Mouse (Mus musculus) common myeloid progenitor, adult 5-6 weeks (primary cell): ENCODE data around the gene Map3k7cl. TPM values are rescaled to one million over a fixed set of nuclear protein-coding genes. Genes with fewer than 3 reads are reported as not detected.

Experiments
- ATAC-seq: replicated peaks from 2 replicates; pipeline ENCODE4 v1.8.0; 2016; ENCODE audit warnings: low read depth, mild to moderate bottlenecking, moderate TSS enrichment, inconsistent platforms; ENCODE audit not compliant: poor library complexity, severe bottlenecking
- total RNA-seq: library from RNA; stranded (forward); fragments of 200-1000, 187-1606 nt; gene quantifications from 2 replicates; pipeline ENCODE4 v1.2.3, GENCODE M21; 2017

The Map3k7cl gene
- total RNA-seq, result not detected in 2 replicates

DNA sequence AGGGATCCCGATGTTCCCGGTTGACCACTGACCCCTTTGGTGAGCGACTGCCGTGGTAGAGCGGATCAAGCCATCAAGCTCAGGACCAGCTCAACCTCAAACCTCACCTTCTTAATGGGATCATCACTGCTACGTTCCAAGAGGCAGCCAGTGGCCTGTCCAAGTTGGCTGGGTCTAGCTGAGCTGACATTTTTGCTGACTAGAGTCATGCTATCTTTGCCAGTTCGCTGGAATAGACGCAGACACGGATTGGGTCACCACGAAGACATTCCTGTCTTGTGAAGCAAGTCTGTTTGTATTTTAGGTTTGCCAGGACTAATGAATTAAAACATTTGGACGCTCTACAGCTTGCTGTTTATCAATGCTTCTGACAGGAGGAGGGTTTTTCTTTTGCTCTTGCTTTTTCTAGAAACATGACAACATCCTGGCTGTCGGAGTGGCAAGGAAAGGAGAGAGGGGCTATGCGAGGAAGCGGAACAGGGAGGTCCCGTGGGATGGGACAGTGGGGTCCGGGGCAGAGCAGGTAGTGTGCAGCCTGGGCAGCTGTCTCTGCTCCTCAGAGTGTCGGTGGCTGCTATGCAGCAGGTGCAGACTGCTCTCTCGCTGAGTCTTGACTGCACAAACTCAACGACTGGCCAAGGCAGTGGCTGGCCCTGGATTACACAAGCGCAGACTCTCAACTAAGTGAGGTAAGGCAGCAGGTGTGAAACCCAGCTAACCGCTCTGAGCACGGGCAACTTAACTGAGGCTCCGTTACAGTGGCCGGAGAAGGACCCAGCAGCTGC is at the start of gene Map3k7cl:
Gene Map3k7cl (plus strand): TSS at position 424 of the 785 bp plus-strand sequence.
- no peak for ATAC-seq

DNA sequence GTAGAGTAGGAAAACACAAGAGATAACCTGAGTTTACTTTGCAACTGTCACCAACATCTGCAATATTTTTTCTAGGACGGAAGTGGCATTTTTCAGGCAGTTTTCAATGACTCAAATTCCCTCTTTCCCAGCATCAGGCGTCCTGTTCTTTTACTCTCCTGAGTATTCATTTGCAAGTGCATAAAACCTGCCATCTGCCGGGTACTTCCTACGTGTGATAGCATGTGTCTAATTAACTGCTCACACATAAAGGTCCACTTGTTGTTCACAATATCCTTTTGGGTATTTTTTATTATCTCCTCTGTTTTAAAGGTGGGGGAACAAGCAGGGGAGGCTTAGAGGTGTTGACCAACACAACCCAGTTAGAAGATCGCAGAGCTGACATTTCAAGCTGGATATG is 41.4 kb upstream of the Map3k7cl start:
- ATAC-seq, result no peak

DNA sequence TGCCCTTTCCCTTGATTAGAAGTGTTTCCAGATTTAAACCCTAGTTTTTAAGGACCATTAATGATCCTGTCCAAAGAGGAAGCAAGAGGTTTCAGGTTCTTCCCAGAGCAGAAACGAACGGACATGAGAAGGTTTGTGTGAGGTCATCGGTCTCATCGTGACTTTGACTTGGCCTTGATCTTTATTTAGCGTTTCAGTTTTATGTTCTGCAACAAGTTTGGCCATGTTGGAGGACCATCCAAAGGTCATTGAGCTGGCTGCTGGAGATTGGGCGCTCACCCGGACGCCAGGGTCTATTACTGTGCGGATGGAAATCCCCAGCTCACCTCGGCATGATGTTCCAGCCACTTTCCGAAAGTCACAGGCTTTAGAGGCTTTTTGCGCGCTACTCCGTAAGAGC is 40.8 kb upstream of the Map3k7cl start:
- no peak for ATAC-seq

DNA sequence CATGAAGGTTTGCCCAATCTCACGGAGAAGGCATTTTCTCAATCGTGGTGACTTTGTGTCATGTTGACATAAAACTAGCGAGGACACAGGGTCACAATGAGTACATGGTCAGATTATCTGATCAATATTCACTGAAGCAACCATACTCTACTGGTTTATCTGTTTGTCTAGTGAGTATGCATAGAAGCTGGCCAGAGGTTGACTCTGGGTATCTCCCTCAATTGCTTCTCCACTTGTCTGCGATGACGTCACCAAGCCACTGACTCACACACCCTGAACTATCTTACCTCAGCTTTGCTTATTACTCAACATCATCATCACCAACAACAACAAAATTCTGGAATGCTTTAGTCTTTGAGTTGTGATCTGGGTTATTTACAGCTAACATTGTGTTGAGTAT is 28.9 kb upstream of the Map3k7cl start:
- ATAC-seq, result no peak

DNA sequence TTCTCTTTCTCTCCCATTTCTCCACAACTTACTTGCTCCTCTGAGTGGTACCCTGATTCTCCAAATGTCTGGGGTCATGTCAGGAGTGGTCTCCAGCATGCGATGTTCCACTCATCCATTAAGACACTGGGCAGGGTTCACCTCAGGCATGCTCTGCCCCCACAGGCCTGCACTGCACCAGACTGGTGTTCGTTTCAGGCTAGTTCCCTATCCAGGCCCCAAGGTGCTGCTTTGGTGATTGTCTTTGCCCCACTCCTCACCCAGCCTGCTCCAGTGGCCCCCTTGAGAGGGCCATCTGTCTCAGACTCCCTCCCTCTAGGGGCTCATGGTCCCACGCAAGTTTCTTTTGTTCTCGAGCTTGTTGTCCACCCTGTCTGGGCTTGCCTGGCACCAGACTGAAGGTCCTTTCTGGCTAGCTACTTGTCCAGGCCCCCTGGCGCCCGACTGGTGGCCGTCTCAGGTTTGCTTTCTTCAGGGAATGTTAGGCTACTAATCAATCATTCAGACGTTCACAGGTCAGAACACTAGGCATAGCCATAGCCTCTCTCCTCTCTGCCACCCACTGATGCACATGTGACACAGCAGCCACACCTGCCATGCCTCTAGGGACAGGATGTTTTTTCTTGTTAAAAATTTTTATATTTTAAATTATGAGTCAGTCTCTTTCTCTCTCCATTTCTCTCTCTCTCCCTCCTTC is 25.4 kb upstream of the Map3k7cl start:
- ATAC-seq, result no peak

DNA sequence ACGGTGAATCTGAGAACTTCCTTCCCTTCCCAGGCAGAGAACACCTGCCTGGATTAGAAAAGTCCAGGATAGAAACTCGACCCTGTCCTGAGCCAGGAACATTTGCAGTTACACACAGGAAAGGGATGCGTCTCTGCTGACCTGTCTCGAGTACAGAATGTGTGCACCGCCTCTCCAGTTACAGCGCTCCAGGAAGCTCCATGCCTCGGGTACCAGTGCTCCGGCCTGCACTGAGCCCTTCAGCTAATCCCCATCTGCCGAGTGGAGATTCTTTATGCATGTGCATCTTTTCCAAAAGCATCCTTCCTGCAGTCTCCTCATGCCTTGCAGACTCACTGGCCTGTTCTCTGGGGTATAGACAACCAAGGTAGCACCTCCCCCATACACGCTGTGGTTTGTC is 24.4 kb upstream of the Map3k7cl start:
- no peak for ATAC-seq

DNA sequence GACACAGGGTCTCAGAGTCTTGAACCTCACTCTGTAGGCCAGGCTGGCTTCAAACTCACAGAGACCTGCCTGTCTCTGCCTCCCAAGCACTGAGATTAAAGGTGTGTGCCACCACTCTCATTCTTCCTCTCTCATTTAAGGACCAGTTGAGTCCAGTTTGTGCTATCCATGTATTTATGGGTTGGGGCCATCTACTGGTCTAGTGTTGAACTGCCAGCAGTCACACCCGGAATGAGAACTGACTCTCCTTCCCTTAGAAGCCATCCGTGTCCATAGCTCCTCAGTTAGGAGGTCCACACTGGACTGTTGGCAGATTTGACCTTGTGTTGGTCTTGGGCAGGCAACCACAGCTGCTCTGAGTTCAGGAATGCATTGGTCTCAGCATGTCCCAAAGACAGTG is 4.8 kb upstream of the Map3k7cl start:
- ATAC-seq, result peak; percentile 95

DNA sequence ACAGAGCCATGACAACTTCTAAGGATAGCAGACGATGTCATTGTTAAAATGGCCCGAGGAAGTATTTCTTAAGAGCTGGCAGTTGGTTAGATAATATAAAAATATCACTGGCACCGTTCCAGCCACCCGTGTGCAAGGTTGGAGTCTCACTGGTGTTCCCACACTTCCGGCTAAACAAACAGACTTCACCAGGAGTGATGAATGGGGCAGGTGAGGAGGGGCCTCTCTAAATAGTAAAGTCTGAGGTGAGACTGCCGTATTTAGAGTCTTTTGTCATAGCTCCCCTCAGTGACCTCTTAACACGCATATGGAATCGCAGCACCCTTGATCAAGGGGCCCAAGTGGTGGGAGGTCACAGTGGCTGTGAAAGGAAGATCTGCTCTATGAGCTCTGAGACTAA is 3.2 kb downstream of the Map3k7cl start:
- ATAC-seq, result no peak

DNA sequence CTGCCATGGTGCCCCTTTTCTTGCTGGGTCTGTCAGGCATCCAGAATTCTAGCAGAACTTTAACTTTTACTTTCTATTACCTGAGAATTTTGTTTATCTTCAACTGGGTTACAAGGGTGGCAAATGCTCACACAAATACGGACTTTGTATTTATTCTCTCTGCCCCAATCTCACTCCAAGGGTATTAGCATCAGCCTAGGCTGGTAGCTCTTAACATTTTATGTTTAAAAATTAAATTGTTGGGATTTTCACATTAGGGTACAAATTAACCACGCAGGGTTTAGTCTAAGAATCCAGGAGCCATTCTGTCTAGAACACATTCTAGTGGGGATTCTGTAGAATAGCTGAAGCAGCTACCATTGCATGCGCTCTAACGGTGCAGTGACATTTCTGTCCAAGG is 8.4 kb downstream of the Map3k7cl start:
- no peak for ATAC-seq

DNA sequence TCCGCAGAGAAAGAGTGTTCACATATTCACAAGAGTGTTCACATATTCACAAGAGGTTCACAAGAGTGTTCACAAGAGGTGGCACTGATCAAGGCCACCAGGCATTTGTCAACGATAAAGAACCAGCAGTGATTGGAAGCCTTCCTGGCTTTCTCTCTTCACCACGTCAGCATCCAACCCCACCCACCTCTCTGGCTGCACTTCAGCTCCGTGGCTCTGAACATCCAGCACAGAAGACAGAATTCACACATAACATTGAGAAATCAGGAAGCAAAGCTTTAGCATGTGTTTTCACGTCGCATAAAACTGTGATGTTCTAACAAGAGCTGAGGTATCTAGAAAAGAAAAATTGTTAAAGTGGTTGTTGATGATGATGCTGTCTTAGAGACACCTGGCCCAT is 10.4 kb downstream of the Map3k7cl start:
- ATAC-seq, result no peak

DNA sequence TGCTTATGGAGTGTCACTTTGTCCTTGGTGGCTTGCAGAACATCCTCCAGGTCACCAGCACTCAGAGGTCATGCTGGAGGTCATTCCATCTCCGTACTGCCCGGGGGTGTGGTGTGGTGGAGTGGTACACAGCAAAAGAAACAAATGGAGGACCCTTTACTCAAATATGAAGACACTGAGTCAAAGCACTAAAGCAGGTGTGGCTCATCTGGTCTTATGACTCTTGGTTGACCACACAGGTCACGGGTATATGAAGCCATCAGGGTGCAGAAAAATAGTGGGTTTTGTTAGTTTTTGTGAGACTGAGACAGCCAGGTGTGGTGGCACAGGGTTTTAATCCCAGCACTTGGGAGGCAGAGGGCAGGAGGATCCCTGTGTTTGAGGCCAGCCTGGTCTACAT is 11.4 kb downstream of the Map3k7cl start:
- no peak for ATAC-seq

DNA sequence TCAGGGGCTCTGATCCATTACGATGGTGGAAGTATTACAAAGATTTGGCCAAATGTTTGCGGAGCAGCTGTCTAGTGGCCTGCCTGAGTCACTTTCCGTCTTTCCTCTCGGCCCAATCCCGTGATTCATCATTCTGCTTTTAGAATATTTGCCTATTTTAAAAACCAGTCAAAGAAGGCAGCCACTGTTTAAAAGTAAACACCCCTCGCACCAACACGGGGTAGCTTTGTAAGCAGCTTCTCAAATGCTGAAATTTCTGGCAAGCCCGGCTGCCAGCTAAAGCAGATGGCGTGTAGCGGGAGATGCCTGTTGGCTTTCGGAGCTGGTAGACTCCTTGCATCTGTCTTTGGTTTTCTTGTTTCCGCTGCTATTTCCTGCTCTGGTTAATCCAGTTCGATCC is 14.4 kb downstream of the Map3k7cl start:
- ATAC-seq, result no peak

DNA sequence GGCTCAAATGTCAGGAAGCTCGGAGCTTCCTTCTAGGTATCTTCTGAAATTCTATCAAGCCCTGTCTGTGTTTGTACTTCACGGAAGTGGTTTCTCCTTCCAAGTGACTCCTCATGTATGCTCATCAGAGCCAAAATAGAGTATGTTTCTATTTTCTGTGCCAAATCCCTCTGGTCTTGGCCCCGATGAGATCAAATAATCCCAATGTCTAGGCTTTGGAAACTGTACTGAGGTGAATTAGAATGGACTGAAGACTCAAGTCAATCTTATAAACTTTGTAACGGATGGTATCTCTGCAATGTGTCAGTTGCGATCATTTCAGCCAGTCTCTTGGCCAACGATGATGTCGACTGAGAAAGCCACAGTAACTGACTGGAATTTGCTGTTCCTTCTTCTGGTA is 15.1 kb downstream of the Map3k7cl start:
- ATAC-seq, result no peak

DNA sequence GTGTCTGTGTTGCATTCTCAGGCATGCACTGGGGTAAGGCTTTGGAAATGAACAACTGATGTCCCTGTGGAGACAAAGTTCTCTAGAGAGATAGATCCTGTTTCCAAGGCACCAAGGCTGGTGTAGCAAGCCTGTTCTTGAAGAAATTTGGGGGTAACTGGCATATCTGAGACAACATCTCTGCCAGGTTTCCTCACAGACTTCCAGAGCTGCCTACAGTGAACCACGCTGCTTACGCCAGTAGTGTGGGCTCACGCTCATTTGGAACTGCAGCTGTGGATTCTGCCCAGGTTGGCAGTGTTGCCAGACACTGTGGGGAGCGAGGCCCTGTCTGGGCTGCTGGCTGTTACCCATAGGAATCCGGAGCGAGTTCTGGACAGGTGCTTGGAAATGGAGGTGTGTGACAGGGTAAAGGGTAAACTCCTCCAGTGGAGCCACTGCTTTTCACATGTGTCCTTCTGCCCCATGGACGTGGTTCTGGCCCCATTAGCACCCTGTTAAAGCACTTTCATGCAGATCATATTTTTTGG is 16.5 kb downstream of the Map3k7cl start:
- ATAC-seq, result no peak

DNA sequence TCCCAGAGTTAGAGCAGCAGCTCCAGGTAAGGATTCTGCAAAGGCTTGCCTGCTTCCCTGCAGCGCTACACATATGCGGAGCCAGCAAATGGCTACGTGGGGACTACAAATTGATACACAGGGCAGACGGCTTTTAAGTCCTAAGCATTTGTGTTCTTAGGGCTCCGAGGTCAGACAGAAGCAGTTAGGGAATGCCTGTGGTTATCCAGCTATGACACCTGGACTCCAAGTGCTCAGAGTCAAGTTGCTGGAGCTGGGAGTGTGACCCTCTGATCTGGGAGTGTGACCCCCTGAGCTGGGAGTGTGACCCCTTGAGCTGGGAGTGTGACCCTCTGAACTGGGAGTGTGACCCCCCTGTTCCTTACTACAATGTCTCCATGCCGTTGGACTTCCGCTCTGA is 17.2 kb downstream of the Map3k7cl start:
- no peak for ATAC-seq

DNA sequence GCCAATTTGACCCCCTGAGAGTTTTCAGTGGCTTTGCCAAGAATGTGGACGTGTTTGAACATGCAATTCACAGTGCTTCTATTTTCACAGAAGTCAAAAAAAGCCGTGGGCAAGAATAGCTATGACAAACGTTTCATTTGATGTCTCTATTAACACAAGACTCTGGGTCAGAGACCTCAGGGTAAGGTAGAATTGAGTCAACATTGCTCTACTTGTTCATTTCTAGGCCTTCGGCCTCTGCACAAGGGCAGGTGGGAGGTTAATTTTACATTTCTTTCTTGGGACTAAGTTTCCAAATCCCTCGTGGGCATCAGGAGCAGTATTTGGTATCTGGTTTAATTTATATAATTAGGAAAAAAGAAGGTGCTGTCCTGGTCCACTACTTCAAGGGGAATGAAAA is 20.3 kb downstream of the Map3k7cl start:
- no peak for ATAC-seq

DNA sequence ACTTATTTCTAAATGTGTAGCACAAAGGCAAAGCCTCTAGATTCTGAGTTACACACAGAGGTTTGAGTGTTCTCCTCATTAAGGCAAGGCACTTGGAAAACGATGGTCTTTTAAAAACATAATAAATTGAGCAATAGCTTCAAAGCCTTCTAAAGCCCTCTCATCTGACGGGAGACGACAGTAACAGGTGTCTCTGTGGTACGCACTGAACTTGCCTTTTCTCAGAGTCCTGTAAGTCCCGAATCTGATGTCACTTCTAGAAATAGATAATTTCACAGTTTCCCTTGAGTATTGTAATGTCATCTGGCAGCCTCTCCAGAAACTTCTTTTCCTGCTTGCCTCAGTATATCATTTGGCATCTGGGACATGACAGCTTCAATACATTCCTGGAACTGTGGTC is 21.0 kb downstream of the Map3k7cl start:
- no peak for ATAC-seq

DNA sequence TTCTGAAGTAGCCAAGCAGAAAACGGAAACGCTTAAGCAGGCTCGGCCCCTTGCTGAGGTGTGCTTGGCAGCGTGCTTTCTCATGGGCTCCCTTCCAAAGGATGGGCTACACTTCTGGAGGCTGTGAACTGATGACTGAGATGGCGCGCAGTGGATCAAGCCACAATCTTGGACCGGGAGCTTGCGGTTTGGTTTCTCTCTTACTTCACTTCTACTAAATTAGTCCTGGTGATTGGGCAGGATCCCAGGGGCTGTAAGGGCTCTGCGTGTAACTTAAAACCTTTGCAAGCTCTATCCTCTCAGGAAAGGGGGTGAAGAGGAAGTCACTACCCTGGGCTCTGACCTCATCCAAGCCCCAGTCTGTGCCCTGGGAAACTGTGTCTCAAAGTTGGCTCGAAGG is 22.5 kb downstream of the Map3k7cl start:
- peak; percentile 91 for ATAC-seq

DNA sequence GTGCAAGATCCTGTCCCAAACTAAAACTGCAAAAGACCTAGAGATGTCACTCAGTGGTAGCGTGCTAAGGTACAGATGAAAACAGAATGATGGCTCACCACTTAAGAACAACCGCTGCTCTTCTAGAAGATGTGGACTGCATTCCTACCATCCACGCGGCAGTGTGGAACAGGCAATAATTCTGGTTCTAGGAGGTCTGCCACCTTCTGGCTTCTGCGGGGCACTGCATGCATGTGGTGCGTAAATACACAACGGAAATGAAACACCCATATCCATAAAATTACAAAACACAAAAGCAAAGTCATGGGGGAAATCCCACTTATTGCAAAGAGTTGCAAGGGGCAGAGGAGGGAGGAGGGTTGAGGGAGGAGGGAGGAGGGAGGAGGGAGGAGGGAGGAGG is 25.8 kb downstream of the Map3k7cl start:
- ATAC-seq, result no peak

DNA sequence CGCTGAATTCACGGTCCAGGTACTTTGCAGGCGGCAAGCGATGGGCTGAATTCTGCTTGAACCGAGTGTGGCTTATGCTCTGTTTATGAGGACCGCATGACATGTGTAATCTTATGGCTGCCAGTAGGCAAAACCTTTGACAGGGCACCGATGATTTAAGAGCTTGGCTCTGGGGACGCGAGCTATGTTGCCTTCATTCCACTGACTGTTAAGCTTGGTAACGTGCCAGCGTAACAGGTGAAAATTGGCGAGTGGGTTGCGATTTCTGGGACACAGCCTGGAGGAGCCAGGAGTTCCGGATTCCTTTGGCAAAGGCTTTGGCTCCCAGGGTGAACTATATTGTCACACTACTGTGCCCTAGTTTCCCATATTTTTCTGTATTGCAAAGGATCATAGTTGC is 26.3 kb downstream of the Map3k7cl start:
- ATAC-seq, result no peak

DNA sequence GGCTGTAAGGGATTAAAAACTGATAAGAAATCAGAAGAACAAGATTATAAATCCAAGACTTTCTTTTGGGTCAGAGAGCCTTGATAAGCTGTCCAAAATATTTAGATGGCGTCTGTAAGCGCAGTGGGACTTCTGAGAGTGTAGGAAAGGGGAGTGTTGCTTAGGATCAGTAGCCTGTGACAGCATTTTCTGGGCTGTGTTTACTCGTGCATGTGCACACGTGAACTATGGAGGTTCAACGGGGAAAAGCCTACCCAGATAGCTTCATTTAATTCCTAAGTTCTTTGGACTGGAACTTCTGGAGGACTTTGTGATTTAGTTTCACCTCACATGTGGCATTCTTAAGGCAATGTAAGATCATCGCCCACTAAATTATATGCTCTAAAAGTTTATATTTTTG is 29.6 kb downstream of the Map3k7cl start:
- no peak for ATAC-seq

DNA sequence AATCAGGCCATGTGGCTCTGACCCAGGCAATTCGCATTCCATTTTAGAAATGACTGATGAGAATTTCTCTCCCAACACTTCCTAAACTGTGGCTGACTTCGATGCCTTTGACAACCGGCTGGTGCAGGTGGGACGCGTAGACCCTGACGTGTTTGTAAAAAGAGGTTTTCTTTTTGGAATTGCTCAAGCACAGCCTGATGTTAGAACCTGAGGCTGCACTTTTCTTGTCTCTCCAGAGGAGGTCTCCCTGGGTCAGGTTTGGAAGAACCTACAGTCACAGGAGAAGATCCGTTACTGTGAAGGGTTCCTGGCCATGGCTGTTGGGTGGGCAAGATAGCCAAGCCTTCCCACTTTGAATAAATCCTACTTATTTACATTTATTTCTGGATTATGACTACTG is 31.5 kb downstream of the Map3k7cl start:
- ATAC-seq, result peak; percentile 81
